Mouse (Mus musculus): ENCODE measurements at regions not wholly inside any gene's neighbourhood (a gene's known extent, or its start where the extent isn't known, plus 50 kb on each side); places are given as distances from the start of the nearest gene placed in this dataset.

GRCm38 (mm10) chr15:97581724-97582154, 123.9 kb downstream of the Rpap3 start:
- peak; percentile 90 for ATAC-seq (replicated peaks; ENCODE audit: insufficient number of reproducible peaks, low FRiP score, low TSS enrichment, poor library complexity, severe bottlenecking)

DNA sequence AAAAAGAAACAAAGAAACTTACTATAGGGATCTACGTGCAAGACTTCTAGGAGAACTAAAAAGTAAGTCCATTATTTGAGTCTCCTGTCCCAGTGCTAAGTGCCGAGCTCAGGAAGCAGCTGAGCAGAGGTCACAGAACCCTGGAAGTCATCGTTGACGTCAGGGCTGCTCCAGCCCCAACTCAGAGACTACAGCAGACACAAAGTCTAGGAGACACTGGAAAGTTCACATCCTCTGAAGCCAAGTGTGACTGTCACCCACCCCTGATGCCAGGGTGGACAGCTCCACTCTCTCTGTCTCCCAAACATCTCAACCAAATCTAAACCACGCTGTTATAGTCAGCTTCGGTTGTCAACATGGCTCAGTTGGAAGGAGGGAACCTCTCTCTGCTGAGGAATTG, 124.9 kb downstream of the Rpap3 start:
- no peak for ATAC-seq (replicated peaks; ENCODE audit: insufficient number of reproducible peaks, low FRiP score, low TSS enrichment, poor library complexity, severe bottlenecking)

GRCm38 (mm10) chr15:97578046-97578445, 127.6 kb downstream of the Rpap3 start:
- ATAC-seq (replicated peaks; ENCODE audit: insufficient number of reproducible peaks, low FRiP score, low TSS enrichment, poor library complexity, severe bottlenecking): no peak

GRCm38 (mm10) chr15:97577196-97577595, 128.4 kb downstream of the Rpap3 start:
- ATAC-seq (replicated peaks; ENCODE audit: insufficient number of reproducible peaks, low FRiP score, low TSS enrichment, poor library complexity, severe bottlenecking): no peak

- ATAC-seq (replicated peaks; ENCODE audit: insufficient number of reproducible peaks, low FRiP score, low TSS enrichment, poor library complexity, severe bottlenecking): no peak
Observed at GRCm38 (mm10) chr15:97572639-97573038, 133.0 kb downstream of the Rpap3 start.

DNA sequence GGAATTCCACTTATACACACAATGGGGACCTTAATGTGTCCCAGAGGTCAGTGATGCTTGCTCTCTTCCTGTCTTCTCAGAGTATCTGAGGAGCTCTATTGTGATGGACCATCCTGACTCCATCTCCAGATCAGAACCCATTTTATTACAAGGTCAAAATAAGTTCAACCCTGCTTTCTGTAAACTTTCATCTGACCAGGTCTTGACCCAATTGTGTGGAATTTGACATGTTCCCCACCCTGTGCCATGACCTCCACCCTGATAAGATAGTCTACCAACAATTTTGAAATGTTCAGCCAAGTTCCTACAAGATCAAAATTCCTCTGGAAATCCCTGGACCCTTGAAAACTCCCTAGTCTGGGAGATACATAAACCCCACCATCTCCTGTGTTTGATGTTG, 133.7 kb downstream of the Rpap3 start:
- ATAC-seq (replicated peaks; ENCODE audit: insufficient number of reproducible peaks, low FRiP score, low TSS enrichment, poor library complexity, severe bottlenecking): no peak

- ATAC-seq (replicated peaks; ENCODE audit: insufficient number of reproducible peaks, low FRiP score, low TSS enrichment, poor library complexity, severe bottlenecking): no peak
Observed at GRCm38 (mm10) chr15:97560096-97560495, 145.5 kb downstream of the Rpap3 start.

DNA sequence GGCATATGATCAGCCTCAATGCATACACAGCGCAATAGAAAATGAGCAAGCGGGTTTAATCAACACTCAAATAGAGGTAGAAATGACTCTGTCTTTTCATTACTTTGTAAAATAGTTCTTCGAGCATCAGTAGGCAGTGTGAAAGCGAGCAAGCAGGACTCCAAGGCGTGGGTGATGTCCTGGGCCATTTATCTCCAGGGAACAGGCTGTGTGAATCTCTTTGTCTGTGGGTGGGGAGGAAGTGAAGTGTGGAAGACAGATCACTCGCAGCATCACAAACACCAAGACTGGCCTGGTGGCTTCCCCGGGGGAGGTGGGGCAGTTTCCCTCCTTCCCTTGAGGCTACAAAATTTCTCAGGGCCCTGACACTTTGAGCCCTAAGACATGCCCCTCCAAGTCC, 146.9 kb downstream of the Rpap3 start:
- no peak for ATAC-seq (replicated peaks; ENCODE audit: insufficient number of reproducible peaks, low FRiP score, low TSS enrichment, poor library complexity, severe bottlenecking)

- ATAC-seq (replicated peaks; ENCODE audit: insufficient number of reproducible peaks, low FRiP score, low TSS enrichment, poor library complexity, severe bottlenecking): no peak
Observed at GRCm38 (mm10) chr15:97548354-97548753, 157.3 kb downstream of the Rpap3 start.

DNA sequence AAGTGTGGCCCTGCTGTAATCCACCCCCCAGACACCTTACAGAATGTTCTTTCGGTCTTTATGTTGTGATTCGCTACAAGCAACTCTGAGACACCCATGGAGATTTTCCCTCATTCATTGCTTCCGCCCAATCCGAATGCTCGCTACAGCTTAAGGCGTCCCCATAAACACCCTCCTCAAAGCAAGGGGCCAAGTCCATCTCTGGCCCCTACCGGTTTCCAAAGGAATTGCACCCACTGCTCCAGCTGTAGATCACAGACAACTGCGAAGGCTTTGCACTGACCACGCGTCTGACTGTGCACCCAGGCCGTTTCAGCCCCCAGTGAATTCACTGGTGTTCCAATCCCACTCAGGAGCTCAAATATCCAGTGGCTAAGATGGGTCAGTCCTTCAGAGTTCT, 160.6 kb downstream of the Rpap3 start:
- no peak for ATAC-seq (replicated peaks; ENCODE audit: insufficient number of reproducible peaks, low FRiP score, low TSS enrichment, poor library complexity, severe bottlenecking)

- no peak for ATAC-seq (replicated peaks; ENCODE audit: insufficient number of reproducible peaks, low FRiP score, low TSS enrichment, poor library complexity, severe bottlenecking)
Observed at GRCm38 (mm10) chr15:97541646-97542045, 164.0 kb downstream of the Rpap3 start.

GRCm38 (mm10) chr15:97536145-97536544, 169.5 kb downstream of the Rpap3 start:
- no peak for ATAC-seq (replicated peaks; ENCODE audit: insufficient number of reproducible peaks, low FRiP score, low TSS enrichment, poor library complexity, severe bottlenecking)

- ATAC-seq (replicated peaks; ENCODE audit: insufficient number of reproducible peaks, low FRiP score, low TSS enrichment, poor library complexity, severe bottlenecking): no peak
Observed at GRCm38 (mm10) chr15:97534878-97535277, 170.7 kb downstream of the Rpap3 start.

DNA sequence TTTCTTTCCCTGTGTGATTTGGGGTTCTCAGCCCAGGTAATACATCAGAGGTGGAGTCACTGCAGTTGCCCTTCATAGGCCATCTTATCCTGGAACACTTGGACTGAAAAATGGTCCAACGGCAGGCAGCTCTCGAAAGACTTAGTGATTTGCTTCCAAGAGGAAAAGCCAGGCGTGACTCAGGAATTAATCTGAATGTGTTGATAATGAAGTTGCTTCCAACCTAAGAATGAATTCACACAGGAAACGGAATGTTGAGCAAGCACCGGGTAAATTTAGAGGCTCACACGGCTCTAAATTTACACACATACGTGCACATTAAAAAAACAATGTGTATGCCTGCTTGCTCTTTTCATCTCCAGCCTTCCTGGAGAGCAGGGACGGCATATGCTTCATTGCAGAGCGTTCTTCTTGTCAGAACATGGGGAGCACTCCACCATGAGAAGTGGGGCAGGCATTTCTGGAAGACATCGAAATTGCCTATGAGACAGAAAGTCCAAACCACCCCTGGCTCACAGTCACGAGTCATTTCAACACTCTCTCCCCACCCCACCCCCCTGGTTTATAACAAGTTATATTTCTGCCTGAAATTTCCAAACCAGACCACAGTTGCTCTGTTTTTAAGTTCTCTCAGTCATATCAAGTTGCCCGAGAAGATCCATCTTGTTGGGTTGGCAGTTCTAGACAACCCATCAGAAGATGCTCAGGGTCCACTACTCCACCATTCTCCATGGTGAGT, 171.9 kb downstream of the Rpap3 start:
- ATAC-seq (replicated peaks; ENCODE audit: insufficient number of reproducible peaks, low FRiP score, low TSS enrichment, poor library complexity, severe bottlenecking): no peak

GRCm38 (mm10) chr15:97532346-97532910, 173.2 kb downstream of the Rpap3 start:
- ATAC-seq (replicated peaks; ENCODE audit: insufficient number of reproducible peaks, low FRiP score, low TSS enrichment, poor library complexity, severe bottlenecking): no peak

DNA sequence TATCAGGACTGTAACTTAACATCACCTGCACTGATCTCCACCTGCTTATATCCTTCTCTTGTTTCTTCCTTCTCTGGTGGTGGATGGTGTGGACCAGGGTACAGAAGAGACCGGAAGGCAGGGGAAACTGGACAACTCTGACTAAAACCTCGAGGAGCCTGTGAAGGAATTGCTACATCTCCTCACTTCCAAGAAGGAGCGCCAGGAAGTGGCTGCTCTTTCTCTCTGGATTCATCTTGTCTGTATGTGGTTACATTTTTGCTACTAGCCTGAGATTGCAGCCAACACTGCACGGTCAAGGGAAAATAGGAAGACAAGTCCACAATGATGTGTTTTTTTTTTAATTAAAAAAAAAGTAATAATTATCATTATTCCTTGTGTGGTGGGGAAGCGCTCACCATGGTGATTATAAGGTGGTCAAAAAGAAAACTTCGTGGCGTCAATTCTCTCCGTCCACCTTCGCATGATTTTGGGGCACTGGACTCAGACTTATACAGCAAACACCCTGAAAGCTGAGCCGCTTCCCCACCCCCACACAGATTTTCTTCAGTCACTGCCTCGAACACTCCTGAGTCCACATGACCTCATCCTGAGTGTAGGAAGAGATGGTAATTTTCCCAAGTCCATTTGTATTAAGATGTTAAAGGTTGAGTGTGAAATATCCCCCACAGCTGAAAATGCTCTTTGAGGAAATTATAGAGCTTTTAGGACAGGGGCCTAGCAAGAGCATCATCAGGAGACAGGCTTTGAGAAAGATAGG, 177.2 kb downstream of the Rpap3 start:
- ATAC-seq (replicated peaks; ENCODE audit: insufficient number of reproducible peaks, low FRiP score, low TSS enrichment, poor library complexity, severe bottlenecking): no peak

- peak; percentile 63; the same call in 1 of the 2 replicates for ATAC-seq (replicated peaks; ENCODE audit: insufficient number of reproducible peaks, low FRiP score, low TSS enrichment, poor library complexity, severe bottlenecking)
Observed at GRCm38 (mm10) chr15:97520395-97520794, 185.2 kb downstream of the Rpap3 start.

GRCm38 (mm10) chr15:97519919-97520345, 185.7 kb downstream of the Rpap3 start:
- no peak for ATAC-seq (replicated peaks; ENCODE audit: insufficient number of reproducible peaks, low FRiP score, low TSS enrichment, poor library complexity, severe bottlenecking)

DNA sequence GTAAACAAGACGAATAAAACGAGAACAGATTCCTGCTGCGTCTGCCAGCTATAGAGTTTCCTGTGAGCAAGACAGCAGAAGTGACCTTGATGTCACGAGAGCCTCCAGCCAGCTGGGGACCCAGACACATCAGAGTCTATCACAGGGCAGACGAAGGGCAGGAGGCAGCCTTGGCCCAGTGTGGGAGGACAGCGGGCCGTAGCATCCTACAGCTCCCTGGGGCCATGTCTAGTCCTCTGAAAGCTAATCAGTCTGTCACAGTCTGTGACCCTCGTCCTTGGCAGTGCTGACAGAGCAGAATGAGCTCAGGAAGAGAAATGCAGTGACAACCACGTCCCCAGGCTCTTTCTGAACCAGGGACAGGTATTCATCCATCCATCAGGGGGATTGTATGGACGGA, 187.7 kb downstream of the Rpap3 start:
- no peak for ATAC-seq (replicated peaks; ENCODE audit: insufficient number of reproducible peaks, low FRiP score, low TSS enrichment, poor library complexity, severe bottlenecking)

GRCm38 (mm10) chr15:97517188-97517587, 188.4 kb downstream of the Rpap3 start:
- ATAC-seq (replicated peaks; ENCODE audit: insufficient number of reproducible peaks, low FRiP score, low TSS enrichment, poor library complexity, severe bottlenecking): no peak

Measured in monocyte, adult 5-6 weeks (primary cell).